Mouse (Mus musculus): Measurements from ENCODE around the gene Tut4.

- TF ChIP-seq BHLHE40 (IDR thresholded peaks at IDR 0.05; ENCODE audit: low read depth, low read length) (no peak), E2F4 (IDR thresholded peaks at IDR 0.05; ENCODE audit: insufficient replicate concordance, low read depth, low read length) (no peak), RCOR1 (conservative IDR thresholded peaks at IDR 0.05; ENCODE audit: low read depth, low read length) (no peak), NRF1 (IDR thresholded peaks at IDR 0.05; ENCODE audit: low read depth, low read length) (no peak), POLR2A (IDR thresholded peaks at IDR 0.05; ENCODE audit: low read depth, low read length) (no peak), GABPA (IDR thresholded peaks at IDR 0.05; ENCODE audit: insufficient replicate concordance, low read depth, low read length) (no peak), EP300 (IDR thresholded peaks at IDR 0.05; ENCODE audit: low read length) (no peak), CTCF (conservative IDR thresholded peaks at IDR 0.05 in 1 of 2, IDR thresholded peaks at IDR 0.05 in 1 of 2; ENCODE audit: low read depth in 2 of 2, low read length in 2 of 2) (no peak), SMC3 (IDR thresholded peaks at IDR 0.05; ENCODE audit: low read depth, low read length) (no peak)
Observed at GRCm38 (mm10) chr4:108448091-108448490, 11.1 kb upstream of the Tut4 start.
